Comparison of ENCODE assay signal across 8 mouse cellular contexts in the genomic region with DNA sequence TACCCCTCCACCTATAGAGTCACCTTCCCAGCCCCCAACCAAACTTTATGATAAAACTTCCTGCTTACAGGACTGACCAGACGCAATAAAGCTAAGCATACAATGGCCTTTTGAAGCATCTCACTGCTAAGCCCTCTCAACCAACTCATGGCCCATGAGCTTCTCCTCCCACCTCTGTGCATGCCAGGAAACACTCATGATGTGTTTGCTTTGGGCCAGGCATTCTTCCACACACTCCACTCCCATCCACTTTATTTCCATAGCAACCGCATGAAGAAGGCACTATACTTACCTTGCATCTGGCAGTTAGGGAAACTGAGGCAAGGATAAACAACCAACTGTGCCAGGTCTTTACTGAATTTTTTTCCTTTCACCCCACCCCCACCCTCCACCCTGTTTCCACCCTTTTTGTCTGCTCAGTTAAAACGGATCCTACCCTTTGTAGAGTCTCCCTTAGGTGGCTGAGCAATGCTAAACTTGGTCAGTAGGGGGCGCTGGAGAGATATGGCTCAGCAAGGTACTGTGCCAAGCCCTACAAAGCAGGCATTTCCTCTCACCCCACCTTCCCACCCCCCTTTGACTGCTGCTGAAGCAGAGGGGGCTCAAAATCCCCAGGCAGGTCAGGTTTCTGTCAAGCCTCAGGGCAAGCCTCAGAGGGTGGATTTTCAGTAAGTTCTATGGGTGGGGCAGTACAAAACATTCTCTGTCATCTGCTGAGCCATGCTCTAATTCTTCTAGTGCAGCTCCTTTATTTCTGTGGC. TPM values are rescaled to one million over a fixed set of nuclear protein-coding genes. Genes with fewer than 3 reads are reported as not detected.
A peak's percentile ranks its signal among the peaks of the same experiment; 100 is the strongest.
DNase-seq lines count a peak whose midpoint lies in the region; ATAC-seq and TF ChIP-seq lines count a peak whose summit lies in the region.

No protein-coding gene starts in this region.

- no peaks in the 10 kb centered on the region for H3K9me3 ChIP-seq in heart, embryonic 12.5 days (replicated peaks)

- no peak overlapping the region for H3K27ac ChIP-seq in heart, embryonic 12.5 days (ENCODE audit: poor library complexity, severe bottlenecking)

- H3K4me3 ChIP-seq in heart, embryonic 12.5 days: no peak overlapping the region
- H3K4me3 ChIP-seq in lung, adult 2 months (replicated peaks; ENCODE audit: extremely low read depth, low read depth, low read length): no peak overlapping the region

- TF ChIP-seq POLR2A in lung, adult 2 months (IDR thresholded peaks at IDR 0.05; ENCODE audit: borderline replicate concordance, extremely low read depth, low read depth, low read length): no peak

- peak; percentile 79 for TF ChIP-seq CTCF in lung, adult 2 months (IDR thresholded peaks at IDR 0.05; ENCODE audit: insufficient read depth, low read length)

- no peaks in the 10 kb centered on the region for H3K36me3 ChIP-seq in heart, embryonic 12.5 days

- H3K9ac ChIP-seq in heart, embryonic 12.5 days: no peak overlapping the region

- 0 out of 2 replicates have a peak, but pooled peaks cover 14% of the 10 kb centered on the region for H3K4me1 ChIP-seq in heart, embryonic 12.5 days (replicated peaks)
- H3K4me1 ChIP-seq in lung, adult 2 months (ENCODE audit: control insufficient read depth, insufficient read depth, low read length): peaks cover 16% of the 10 kb centered on the region

- H3K27me3 ChIP-seq in heart, embryonic 12.5 days (replicated peaks): no peaks in the 10 kb centered on the region

- ATAC-seq in heart, embryonic 12.5 days (ENCODE audit: insufficient number of reproducible peaks, low FRiP score): peak; percentile 63; the same call in 1 of the 2 replicates

- H3K4me2 ChIP-seq in heart, embryonic 12.5 days: no peak overlapping the region

- 39% methylated on average over 4 of the region's 4 CpGs for WGBS in heart, embryonic 12.5 days
- WGBS in lung, adult 2 months: 27% methylated on average over 4 of the region's 4 CpGs

- DNase-seq in B cell, adult 2 months: peak; percentile 9 to 20
- DNase-seq in ZHBTc4 (ENCODE audit: low read depth, low spot score): peak; percentile 86
- DNase-seq in embryo, embryonic 10 days (ENCODE audit: low spot score): peak; percentile 78
- peak; percentile 31 to 75 for DNase-seq in layer of hippocampus, adult 18-20 months (ENCODE audit: low spot score in 2 of 2)
- DNase-seq in lung, adult 2 months: peak; percentile 68
- DNase-seq in right cerebral cortex, postnatal 10 days (ENCODE audit: low spot score in 2 of 2): peak; percentile 43 to 52
- DNase-seq in urinary bladder, postnatal 4 days (ENCODE audit: low spot score in 2 of 2): peak; percentile 25 to 73

RNA-seq across cellular contexts. Expression of gene Adam12, which starts 31.4 kb away (rescaled TPM):
- polyA plus RNA-seq in heart, embryonic 12.5 days (2016; fragmentation: Nextera tagmentation; extraction: Ambion mirVana): 3.9 and 4.6 TPM in 2 replicates
- 1 to 10 TPM; 5.0 to 6.3 TPM for total RNA-seq in layer of hippocampus, adult 18-20 months (2021)
- 1.1 and 1.2 TPM in 2 replicates for polyA plus RNA-seq in lung, adult 2 months (2012; rRNA removed)

Comparison
In these comparisons a context has a peak if more than half of its experiments do, and no peak if none do; other contexts are left out.
1. DNase-seq: peak in every context shown above with its lines; median percentile 86 in ZHBTc4; 78 in embryo, embryonic 10 days; 68 in lung, adult 2 months; 53 in layer of hippocampus, adult 18-20 months; 49 in urinary bladder, postnatal 4 days; 48 in right cerebral cortex, postnatal 10 days; 14 in B cell, adult 2 months.